Mouse (Mus musculus): Measurements from ENCODE around the gene Galnt10.

- TF ChIP-seq CTCF (IDR thresholded peaks at IDR 0.05; ENCODE audit: low read depth, low read length) (no peak), EP300 (IDR thresholded peaks at IDR 0.05; ENCODE audit: insufficient read depth, low read depth, low read length) (no peak)
Observed at GRCm38 (mm10) chr11:57685689-57686454, 40.6 kb downstream of the Galnt10 start.

All from ES-Bruce4 (cell line).